Mouse (Mus musculus): ENCODE measurements around the gene Gpr152.

DNA sequence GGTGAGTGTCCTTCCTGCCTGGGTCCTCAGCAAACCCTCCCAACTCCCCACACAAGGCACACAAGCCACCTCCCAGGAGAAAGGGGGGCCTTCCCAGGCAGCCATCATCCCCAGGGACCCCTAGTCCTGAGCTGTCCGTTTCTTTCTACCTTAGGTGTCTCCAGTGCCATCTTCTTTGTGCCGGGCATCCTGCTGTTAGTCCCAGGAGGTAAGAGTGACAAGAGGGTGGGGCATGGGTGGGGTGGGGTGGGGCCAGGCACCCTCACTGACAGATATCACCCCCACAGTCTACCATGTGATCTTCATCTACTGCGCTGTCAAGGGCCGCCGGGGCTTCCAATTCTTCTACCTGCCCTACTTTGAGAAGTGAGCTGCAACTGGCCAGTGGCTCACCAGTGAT lies 8.5 kb upstream of the Gpr152 start:
- TF ChIP-seq CTCF (IDR thresholded peaks at IDR 0.05; ENCODE audit: low read depth, low read length): no peak
- TF ChIP-seq EP300 (IDR thresholded peaks at IDR 0.05; ENCODE audit: insufficient read depth, low read depth, low read length): no peak
- no peak for TF ChIP-seq POLR2A (IDR thresholded peaks at IDR 0.05; ENCODE audit: insufficient read depth, low read length)

Measured in ES-Bruce4 (cell line).